Mouse (Mus musculus) liver, embryonic 14.5 days (tissue): Measurements from ENCODE around the gene Gm28053. TPM values are rescaled to one million over a fixed set of nuclear protein-coding genes. Genes with fewer than 3 reads are reported as not detected.

Experiments used
- ATAC-seq: fragments of 200-750 bp; cut with Nextera tagmentation; 2 replicates; pipeline ENCODE4 v1.8.0; 2017; ENCODE audit warnings: moderate number of reproducible peaks, mild to moderate bottlenecking, moderate library complexity; ENCODE audit not compliant: insufficient read depth
- DNase-seq, 3 experiments: peaks; one replicate each; pipeline ENCODE4 v3.0.0-alpha.2; 2012 to 2013; ENCODE audit warnings: low read depth in 3 of 3, low spot score in 3 of 3
- H3K27ac ChIP-seq: fragments of 300-500 bp; sonication (generic); 2 replicates; pipeline ENCODE4 v1.5.1; 2014; ENCODE audit warnings: moderate library complexity, mild to moderate bottlenecking, control low read depth, inconsistent platforms
- H3K27me3 ChIP-seq: fragments of 300-500 bp; sonication (generic); 2 replicates; pipeline ENCODE4 v1.6.1; 2014; ENCODE audit warnings: mild to moderate bottlenecking, low read length, moderate library complexity; ENCODE audit not compliant: control insufficient read depth, insufficient read depth
- H3K36me3 ChIP-seq: fragments of 300-500 bp; sonication (generic); replicated peaks from 2 replicates; pipeline ENCODE4 v1.6.1; 2014; ENCODE audit warnings: low read depth; ENCODE audit not compliant: control insufficient read depth, insufficient read depth
- H3K4me1 ChIP-seq, 2 experiments: fragments of 200-500 bp in 1 of 2; fragments of 300-500 bp in 1 of 2; sonication (generic) in 1 of 2; replicated peaks; 2 replicates each; pipeline ENCODE4 v1.6.1; 2012 to 2014; ENCODE audit warnings: antibody characterized with exemption in 1 of 2, inconsistent platforms in 1 of 2, low read length in 1 of 2; ENCODE audit not compliant: control insufficient read depth in 2 of 2, insufficient read depth in 2 of 2
- H3K4me2 ChIP-seq: fragments of 300-500 bp; sonication (generic); 2 replicates; pipeline ENCODE4 v1.6.1; 2014; ENCODE audit warnings: low read depth, mild to moderate bottlenecking, control low read depth, moderate library complexity
- H3K4me3 ChIP-seq, 2 experiments: fragments of 200-500 bp in 1 of 2; fragments of 300-500 bp in 1 of 2; sonication (generic) in 1 of 2; 2 replicates each; pipeline ENCODE4 v1.5.1; 2012 to 2014; ENCODE audit warnings: low read depth in 2 of 2, low read length in 2 of 2, mild to moderate bottlenecking in 2 of 2, control low read depth in 1 of 2, inconsistent platforms in 1 of 2, moderate library complexity in 1 of 2; ENCODE audit not compliant: insufficient read depth in 1 of 2
- H3K9ac ChIP-seq: fragments of 300-500 bp; sonication (generic); replicated peaks from 2 replicates; pipeline ENCODE4 v1.6.1; 2014; ENCODE audit warnings: mild to moderate bottlenecking, control low read depth, moderate library complexity
- H3K9me3 ChIP-seq: fragments of 300-500 bp; sonication (generic); 2 replicates; pipeline ENCODE4 v1.6.1; 2016; ENCODE audit warnings: low read length, mixed read lengths; ENCODE audit not compliant: control insufficient read depth
- CTCF ChIP-seq: IDR thresholded peaks from 2 replicates; pipeline ENCODE4 v1.5.1; 2016; ENCODE audit warnings: antibody characterized with exemption, low read depth, control low read depth
- EP300 ChIP-seq: IDR thresholded peaks from 2 replicates; pipeline ENCODE4 v1.6.1; 2016; ENCODE audit warnings: antibody characterized with exemption, low read depth
- WGBS: fragments of 180-500 bp; shearing (Covaris S2); extraction: QIAGEN DNeasy Blood & Tissue Kit; methylation state at CpG from one replicate; pipeline ENCODE4 v1.1.7; 2014; ENCODE audit not compliant: insufficient replicate concordance; 5-methylcytosine and 5-hydroxymethylcytosine counted together
- polyA plus RNA-seq, 2 experiments: library from polyadenylated mRNA; depleted of rRNA in 1 of 2; stranded (reverse) in 1 of 2; unstranded in 1 of 2; fragments of >200 nt; fragmentation: Nextera tagmentation in 1 of 2; extraction: Ambion mirVana in 1 of 2; gene quantifications; 2 replicates each; pipeline versions ENCODE4 v1.2.1 to v1.2.3; 2012 to 2014

Gm28053 gene
- polyA plus RNA-seq, 2 experiments = 0.39 to 0.48 TPM

GRCm38 (mm10) chr6:48764496-48764895 is 46.1 kb downstream of the Gm28053 start:
- no peaks in the 10 kb centered on the region for H3K27me3 ChIP-seq
- H3K36me3 ChIP-seq = no peaks in the 10 kb centered on the region
- no peak for DNase-seq
- H3K4me3 ChIP-seq = no peak overlapping the region
- no peaks in the 10 kb centered on the region for H3K9me3 ChIP-seq
- WGBS = 72% methylated on average over 10 of the region's 10 CpGs
- ATAC-seq = no peak
- H3K4me2 ChIP-seq = no peak overlapping the region
- peaks cover 0 to 5% of the 10 kb centered on the region in 2 experiments; a peak in 1 of 4 replicates for H3K4me1 ChIP-seq
- H3K9ac ChIP-seq = no peak overlapping the region
- TF ChIP-seq EP300 (no peak), CTCF (no peak)
- H3K27ac ChIP-seq = no peak overlapping the region

DNA sequence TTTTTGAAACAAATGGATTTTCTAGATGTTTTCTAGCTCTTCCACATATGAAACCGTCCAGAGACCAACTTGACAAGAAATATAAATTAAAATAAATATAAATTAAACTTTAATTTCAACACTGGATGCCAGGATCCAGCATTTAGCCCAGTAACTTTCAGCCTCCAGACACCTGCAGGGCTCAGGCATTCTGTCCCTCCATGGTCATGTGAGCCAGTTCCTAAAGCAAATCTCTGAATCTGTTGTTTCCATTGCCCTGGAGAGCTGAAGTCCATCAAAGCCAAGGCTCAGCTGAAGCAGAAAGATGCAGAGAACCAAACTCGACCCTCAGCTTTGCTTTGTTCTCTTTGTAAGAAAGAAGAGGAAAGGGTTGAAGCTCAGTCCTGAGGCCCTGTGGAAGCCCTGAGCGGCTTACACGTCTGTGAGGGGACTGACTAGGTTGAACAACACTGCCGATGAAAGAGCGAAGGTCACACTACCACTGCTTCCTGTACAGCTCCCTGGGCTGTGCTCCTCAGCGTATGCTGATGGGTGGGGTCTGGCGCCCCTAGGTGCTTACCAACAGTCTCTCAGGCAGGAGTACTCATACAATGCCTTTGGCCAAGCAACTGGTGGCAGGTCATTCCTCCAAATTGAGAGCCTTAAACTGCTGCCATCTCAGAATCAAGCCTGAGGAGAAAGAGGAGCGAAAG is 49.9 kb downstream of the Gm28053 start:
- TF ChIP-seq CTCF (no peak), EP300 (no peak)
- H3K27ac ChIP-seq = no peak overlapping the region
- H3K9me3 ChIP-seq = no peaks in the 10 kb centered on the region
- H3K4me1 ChIP-seq = peaks cover 0 to 5% of the 10 kb centered on the region in 2 experiments; a peak in 1 of 4 replicates
- H3K27me3 ChIP-seq = no peaks in the 10 kb centered on the region
- no peaks in the 10 kb centered on the region for H3K36me3 ChIP-seq
- 34% methylated on average over 9 of the region's 9 CpGs for WGBS
- H3K4me3 ChIP-seq = no peak overlapping the region
- no peak overlapping the region for H3K4me2 ChIP-seq
- ATAC-seq (no peak), DNase-seq (no peak)
- H3K9ac ChIP-seq = no peak overlapping the region

DNA sequence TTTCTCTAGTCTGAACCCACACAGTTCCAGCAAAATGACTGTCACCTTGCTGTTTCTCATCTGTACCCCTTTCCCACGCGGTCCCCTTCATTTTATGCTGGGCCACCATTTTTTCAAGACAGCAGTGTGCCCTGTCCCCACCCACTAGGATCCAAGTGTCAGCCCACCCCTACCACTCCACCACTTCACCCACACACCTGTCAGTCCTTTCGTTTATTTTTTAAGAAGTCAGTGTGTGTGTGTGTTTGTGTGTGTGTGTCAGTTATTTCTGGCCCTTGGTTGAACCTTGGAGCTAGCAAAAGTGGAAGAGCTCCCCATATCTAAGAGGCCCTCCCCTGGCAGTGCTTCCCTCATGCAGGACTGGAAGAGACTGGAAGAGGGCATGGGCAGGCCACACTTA is 50.5 kb downstream of the Gm28053 start:
- no peak overlapping the region for H3K27ac ChIP-seq
- 67% methylated on average over 3 of the region's 3 CpGs for WGBS
- H3K36me3 ChIP-seq = no peaks in the 10 kb centered on the region
- H3K9me3 ChIP-seq = no peaks in the 10 kb centered on the region
- no peak overlapping the region for H3K4me2 ChIP-seq
- no peaks in the 10 kb centered on the region for H3K27me3 ChIP-seq
- H3K4me3 ChIP-seq = no peak overlapping the region
- H3K4me1 ChIP-seq = peaks cover 0 to 5% of the 10 kb centered on the region in 2 experiments; a peak in 1 of 4 replicates
- no peak for DNase-seq
- no peak for ATAC-seq
- no peak overlapping the region for H3K9ac ChIP-seq
- TF ChIP-seq EP300 = no peak
- TF ChIP-seq CTCF = no peak

GRCm38 (mm10) chr6:48770696-48771095 is 52.3 kb downstream of the Gm28053 start, which contains the start of gene Gimap3:
Gene Gimap3, minus strand, starts transcription at chr6:48770851.
- Histone ChIP-seq H3K27ac (no peak within 1 kb of the TSS), H3K9me3 (no peaks in the 10 kb centered on the region), H3K4me1 (peaks cover 0 to 5% of the 10 kb centered on the region in 2 experiments; a peak in 1 of 4 replicates), H3K4me3 (no peak within 1 kb of the TSS), H3K36me3 (no peaks in the 10 kb centered on the region), H3K27me3 (no peaks in the 10 kb centered on the region), H3K4me2 (no peak within 1 kb of the TSS), H3K9ac (no peak within 1 kb of the TSS)
- TF ChIP-seq EP300 = no peak
- TF ChIP-seq CTCF = no peak
- 54% methylated on average over 3 of the region's 3 CpGs for WGBS
- ATAC-seq (no peak), DNase-seq (no peak)

GRCm38 (mm10) chr6:48772030-48772429 is 53.6 kb downstream of the Gm28053 start:
- 5% methylated on average over 8 of the region's 8 CpGs for WGBS
- Histone ChIP-seq H3K9me3 (no peaks in the 10 kb centered on the region), H3K4me2 (no peak overlapping the region), H3K27me3 (no peaks in the 10 kb centered on the region), H3K36me3 (no peaks in the 10 kb centered on the region), H3K4me1 (peaks cover 0 to 5% of the 10 kb centered on the region in 2 experiments; a peak in 1 of 4 replicates), H3K4me3 (no peak overlapping the region), H3K27ac (no peak overlapping the region), H3K9ac (no peak overlapping the region)
- ATAC-seq (no peak), DNase-seq (peak; percentile 4 to 18 (median 16))
- TF ChIP-seq CTCF = peak; percentile 87
- TF ChIP-seq EP300 = no peak
